Mouse (Mus musculus) regulatory T cell (primary cell): ENCODE measurements around the gene Fgd2.

Experiments used
- in situ Hi-C: fragments of 300-600 bp; cut with MboI, MseI; formaldehyde crosslinking; loops from one replicate; pipeline ENCODE4 v1.15.1; 2025; ENCODE audit warnings: high pct_unique_total_duplicates

The Fgd2 gene

DNA sequence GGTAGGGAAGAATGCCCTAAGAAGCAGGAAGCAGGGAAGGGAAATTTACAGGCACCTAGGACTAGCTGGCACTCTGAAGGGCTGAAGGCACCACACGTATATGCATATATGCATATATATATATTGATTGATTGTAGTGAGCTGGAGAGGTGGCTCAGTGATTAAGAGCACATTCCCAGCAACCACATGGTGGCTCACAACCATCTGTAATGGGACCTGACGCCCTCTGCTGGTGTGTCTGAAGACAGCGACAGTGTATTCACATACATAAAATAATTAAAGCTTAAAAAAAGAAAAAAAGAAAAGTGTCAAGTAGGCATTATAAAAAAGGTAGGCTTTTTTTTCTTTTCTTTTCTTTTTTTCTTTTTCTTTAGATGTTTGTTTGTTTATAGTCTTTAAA is 60.6 kb downstream of the Fgd2 start:
- in situ Hi-C loops, result loop anchor here (5.0 kb wide), 1 partner anchor 56 kb away; no protein-coding TSS in a partner anchor

GRCm38 (mm10) chr17:29422337-29422736 is 61.6 kb downstream of the Fgd2 start:
- in situ Hi-C loops, result loop anchor here (5.0 kb wide), 1 partner anchor 55 kb away; no protein-coding TSS in a partner anchor

DNA sequence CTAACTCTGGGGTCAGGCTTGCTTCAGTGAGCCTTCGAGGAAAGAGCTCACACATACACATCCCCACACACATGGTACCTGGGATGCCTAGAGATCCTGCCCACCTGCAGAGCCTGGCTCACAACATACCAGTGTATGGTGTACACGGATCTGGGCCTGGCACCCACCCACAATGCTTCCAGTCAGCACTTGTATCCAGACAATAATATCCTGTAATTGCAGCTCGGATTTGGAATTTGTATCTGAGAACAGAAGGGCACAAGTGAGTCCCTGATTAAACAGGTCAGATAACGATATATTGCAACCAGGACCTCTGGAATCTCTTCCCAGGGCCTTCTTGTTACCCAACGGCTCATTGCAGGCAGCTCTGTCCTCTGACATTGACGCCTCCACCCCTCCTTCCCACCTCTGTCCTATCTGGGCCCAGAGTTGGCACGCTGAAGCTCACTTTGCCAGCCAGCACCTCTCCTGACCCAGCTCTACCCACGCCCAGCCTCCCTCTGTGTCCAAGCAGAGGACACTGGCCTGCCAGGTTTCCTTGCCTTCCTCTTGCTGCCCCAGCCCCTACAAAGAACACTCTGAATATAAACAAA is 62.3 kb downstream of the Fgd2 start:
- in situ Hi-C loops, result loop anchor here (5.0 kb wide), 1 partner anchor 54 kb away; no protein-coding TSS in a partner anchor

- in situ Hi-C loops, result loop anchor here (5.0 kb wide), 1 partner anchor 53 kb away; no protein-coding TSS in a partner anchor
These were observed 63.3 kb downstream of the Fgd2 start for GRCm38 (mm10) chr17:29423991-29424390.

DNA sequence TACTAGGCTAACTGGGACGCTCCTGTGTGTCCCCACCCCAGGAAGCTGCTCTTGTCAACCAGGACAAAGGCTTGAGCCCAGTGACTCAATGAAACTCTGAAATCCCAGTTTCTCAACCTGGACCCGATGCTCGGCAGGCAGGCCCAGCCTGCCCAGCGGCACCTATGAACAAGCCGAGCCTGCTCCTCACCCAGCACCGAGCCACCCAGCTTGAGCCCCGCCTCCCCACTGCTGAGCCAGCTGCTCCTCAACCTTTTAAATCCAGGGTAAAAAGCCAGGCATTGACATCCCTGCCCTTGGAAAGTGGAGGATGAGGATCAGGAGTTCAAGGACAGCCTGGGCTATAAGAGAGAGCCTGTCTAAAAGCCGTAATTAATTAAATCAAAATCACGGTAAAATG is 64.6 kb downstream of the Fgd2 start:
- in situ Hi-C loops, result no loop called here

- in situ Hi-C loops, result no loop called here
These were observed 67.5 kb downstream of the Fgd2 start for GRCm38 (mm10) chr17:29428213-29428612.

- in situ Hi-C loops, result no loop called here
These were observed 68.1 kb downstream of the Fgd2 start for GRCm38 (mm10) chr17:29428826-29429225.
